18 mouse cellular contexts compared by ENCODE assay signal in the genomic region with DNA sequence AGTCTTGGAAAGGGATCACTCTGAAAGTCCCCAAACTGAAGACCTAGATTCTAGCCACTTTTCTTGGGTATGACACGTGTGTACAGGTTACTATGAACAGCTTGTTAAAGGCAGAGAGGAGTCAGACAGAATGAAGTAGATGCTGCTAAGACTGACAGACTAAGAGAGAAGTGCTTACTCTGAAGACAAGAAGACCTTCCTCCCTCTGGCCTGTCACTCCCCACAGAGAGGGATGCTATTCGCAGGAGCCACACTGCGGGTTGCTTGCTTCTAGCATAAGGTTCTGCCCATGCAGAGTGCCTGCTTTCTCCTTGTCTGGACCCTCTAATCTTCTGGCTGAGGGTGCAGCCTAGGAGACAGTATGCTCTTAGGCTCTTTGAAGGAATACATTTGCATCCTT.
DNase-seq lines count a peak whose midpoint lies in the region; ATAC-seq and TF ChIP-seq lines count a peak whose summit lies in the region.
"Had no signal": no experiment of that assay in that cellular context is flagged by ENCODE, and none has a peak within 500 bp of the region (broad histone marks: within the 10 kb centered on the region; RNA-seq: fewer than 3 reads in every experiment).

No protein-coding gene starts in this region.

- peak; percentile 24 to 39 for DNase-seq in cerebellum, adult 18-20 months
- no peak for DNase-seq in cerebellum, adult 9-10 months
- DNase-seq in frontal cortex, postnatal 10 days (ENCODE audit: low spot score in 2 of 2) = no peak
- no peak for DNase-seq in hindbrain, postnatal 0 days (ENCODE audit: low spot score)
- DNase-seq in midbrain, postnatal 0 days (ENCODE audit: low spot score) = no peak
- no peak for DNase-seq in heart, postnatal 36 days
- DNase-seq: heart, postnatal 4 days; liver, embryonic 13.5 days had no signal

- no peak overlapping the region for H3K9ac ChIP-seq in hindbrain, postnatal 0 days (replicated peaks; ENCODE audit: low read length)
- no peak overlapping the region for H3K9ac ChIP-seq in midbrain, postnatal 0 days (replicated peaks; ENCODE audit: low read length, poor library complexity, severe bottlenecking)
- no peak overlapping the region for H3K9ac ChIP-seq in heart, embryonic 12.5 days
- H3K9ac ChIP-seq: limb, embryonic 12.5 days; liver, embryonic 13.5 days; lung, embryonic 15.5 days had no signal

- no peaks in the 10 kb centered on the region for H3K36me3 ChIP-seq in hindbrain, postnatal 0 days (ENCODE audit: insufficient read depth, low read length)
- no peaks in the 10 kb centered on the region for H3K36me3 ChIP-seq in midbrain, postnatal 0 days (ENCODE audit: insufficient read depth, low read length)
- H3K36me3 ChIP-seq in heart, embryonic 12.5 days = no peaks in the 10 kb centered on the region
- H3K36me3 ChIP-seq: embryonic facial prominence, embryonic 10.5 days; heart, embryonic 10.5 days; limb, embryonic 12.5 days; liver, embryonic 13.5 days; lung, embryonic 15.5 days had no signal

- H3K9me3 ChIP-seq in hindbrain, postnatal 0 days (ENCODE audit: low read length) = no peaks in the 10 kb centered on the region
- no peaks in the 10 kb centered on the region for H3K9me3 ChIP-seq in midbrain, postnatal 0 days (ENCODE audit: low read length)
- H3K9me3 ChIP-seq in heart, embryonic 12.5 days (replicated peaks) = no peaks in the 10 kb centered on the region
- H3K9me3 ChIP-seq: embryonic facial prominence, embryonic 10.5 days; heart, embryonic 10.5 days; limb, embryonic 12.5 days; liver, embryonic 13.5 days; lung, embryonic 15.5 days had no signal

- intact Hi-C loops in heart, postnatal 36 days (cut with DNase I) = no loop called here

- no peak for TF ChIP-seq CTCF in hindbrain, postnatal 0 days (IDR thresholded peaks at IDR 0.05; ENCODE audit: low read depth)
- no peak for TF ChIP-seq CTCF in midbrain, postnatal 0 days (IDR thresholded peaks at IDR 0.05)

- H3K4me2 ChIP-seq in hindbrain, postnatal 0 days (ENCODE audit: low read depth, low read length) = no peak overlapping the region
- H3K4me2 ChIP-seq in midbrain, postnatal 0 days (ENCODE audit: low read depth, low read length, poor library complexity, severe bottlenecking) = no peak overlapping the region
- H3K4me2 ChIP-seq in heart, embryonic 12.5 days = no peak overlapping the region
- H3K4me2 ChIP-seq: limb, embryonic 12.5 days; liver, embryonic 13.5 days; lung, embryonic 15.5 days had no signal

- ATAC-seq in frontal cortex, adult (ENCODE audit: low TSS enrichment) = 0 out of 2 replicates have a peak, but pooled peaks have one; percentile 23
- ATAC-seq in hindbrain, postnatal 0 days = no peak
- no peak for ATAC-seq in midbrain, postnatal 0 days (ENCODE audit: low FRiP score)
- ATAC-seq in heart, embryonic 12.5 days (ENCODE audit: insufficient number of reproducible peaks, low FRiP score) = no peak
- ATAC-seq: intestine, postnatal 0 days had no signal

- H3K27me3 ChIP-seq in hindbrain, postnatal 0 days (ENCODE audit: insufficient read depth, low read length) = no peaks in the 10 kb centered on the region
- H3K27me3 ChIP-seq in midbrain, postnatal 0 days (ENCODE audit: insufficient read depth, low read length) = no peaks in the 10 kb centered on the region
- no peaks in the 10 kb centered on the region for H3K27me3 ChIP-seq in heart, embryonic 12.5 days (replicated peaks)
- H3K27me3 ChIP-seq: CH12.LX; limb, embryonic 12.5 days; liver, embryonic 13.5 days; lung, embryonic 15.5 days had no signal

- H3K4me1 ChIP-seq in hindbrain, postnatal 0 days (ENCODE audit: insufficient read depth, low read length) = peaks cover 14% of the 10 kb centered on the region
- peaks cover 10% of the 10 kb centered on the region; the same call in 1 of the 2 replicates for H3K4me1 ChIP-seq in midbrain, postnatal 0 days (ENCODE audit: insufficient read depth, low read length)
- no peaks in the 10 kb centered on the region for H3K4me1 ChIP-seq in heart, embryonic 12.5 days (replicated peaks)
- H3K4me1 ChIP-seq: embryonic facial prominence, embryonic 10.5 days; heart, embryonic 10.5 days; limb, embryonic 12.5 days; liver, embryonic 13.5 days had no signal

- 20% methylated on average over 3 of the region's 3 CpGs for WGBS in hindbrain, postnatal 0 days
- 38% methylated on average over 3 of the region's 3 CpGs for WGBS in midbrain, postnatal 0 days
- 48% methylated on average over 3 of the region's 3 CpGs for WGBS in heart, embryonic 12.5 days

- H3K4me3 ChIP-seq in hindbrain, postnatal 0 days (ENCODE audit: low read length) = no peak overlapping the region
- no peak overlapping the region for H3K4me3 ChIP-seq in midbrain, postnatal 0 days (ENCODE audit: low read depth, low read length)
- no peak overlapping the region for H3K4me3 ChIP-seq in heart, embryonic 12.5 days
- H3K4me3 ChIP-seq: embryonic facial prominence, embryonic 10.5 days; heart, embryonic 10.5 days; limb, embryonic 12.5 days; liver, embryonic 13.5 days; lung, embryonic 15.5 days had no signal

- H3K27ac ChIP-seq in hindbrain, postnatal 0 days = peak overlapping the region; percentile 67
- H3K27ac ChIP-seq in midbrain, postnatal 0 days (ENCODE audit: low read depth, low read length) = peak overlapping the region; percentile 65
- H3K27ac ChIP-seq in heart, embryonic 12.5 days (ENCODE audit: poor library complexity, severe bottlenecking) = no peak overlapping the region
- H3K27ac ChIP-seq: embryonic facial prominence, embryonic 10.5 days; heart, embryonic 10.5 days; kidney, postnatal 0 days; limb, embryonic 12.5 days; liver, embryonic 13.5 days; lung, embryonic 15.5 days; macrophage had no signal

Comparison
In these comparisons a context has a peak if more than half of its experiments do, and no peak if none do; other contexts are left out.
1. DNase-seq: peak in cerebellum, adult 18-20 months (2 of 2); none in cerebellum, adult 9-10 months (single experiment), frontal cortex, postnatal 10 days (0 of 2), hindbrain, postnatal 0 days (single experiment), midbrain, postnatal 0 days (single experiment) and heart, postnatal 36 days (0 of 2).